Mouse (Mus musculus): ENCODE data around the gene Tmem98. TPM values are rescaled to one million over a fixed set of nuclear protein-coding genes. Genes with fewer than 3 reads are reported as not detected.

Tmem98 gene
- polyA plus RNA-seq, 1 experiment, result 34.0 TPM

- Histone ChIP-seq H3K27ac (ENCODE audit: insufficient read depth, low read length) (no peak overlapping the region), H3K4me3 (replicated peaks; ENCODE audit: insufficient read depth, low read depth, low read length) (no peak overlapping the region), H3K4me1 (ENCODE audit: control insufficient read depth, insufficient read depth, low read length) (no peaks in the 10 kb centered on the region), H3K27me3 (ENCODE audit: control insufficient read depth, insufficient read depth, low read length) (no peaks in the 10 kb centered on the region)
- 54% methylated on average over 7 of the region's 7 CpGs for WGBS
- TF ChIP-seq POLR2A (IDR thresholded peaks at IDR 0.05; ENCODE audit: borderline replicate concordance, insufficient read depth, low read length) (no peak), CTCF (IDR thresholded peaks at IDR 0.05; ENCODE audit: borderline replicate concordance, insufficient read depth, low read depth, low read length) (no peak)
- DNase-seq, result peak in 1 of 2 experiments; percentile 32
Measured at GRCm38 (mm10) chr11:80845486-80845885, 35.5 kb downstream of the Tmem98 start.

- no peak overlapping the region for H3K4me3 ChIP-seq (replicated peaks; ENCODE audit: insufficient read depth, low read depth, low read length)
- TF ChIP-seq POLR2A (IDR thresholded peaks at IDR 0.05; ENCODE audit: borderline replicate concordance, insufficient read depth, low read length), result no peak
- no peak for TF ChIP-seq CTCF (IDR thresholded peaks at IDR 0.05; ENCODE audit: borderline replicate concordance, insufficient read depth, low read depth, low read length)
- H3K27me3 ChIP-seq (ENCODE audit: control insufficient read depth, insufficient read depth, low read length), result no peaks in the 10 kb centered on the region
- H3K4me1 ChIP-seq (ENCODE audit: control insufficient read depth, insufficient read depth, low read length), result no peaks in the 10 kb centered on the region
- H3K27ac ChIP-seq (ENCODE audit: insufficient read depth, low read length), result no peak overlapping the region
- WGBS, result 66% methylated on average over 3 of the region's 3 CpGs
- DNase-seq, result no peak
Measured at GRCm38 (mm10) chr11:80846115-80846514, 36.1 kb downstream of the Tmem98 start.

- no peaks in the 10 kb centered on the region; the same call in 1 of the 2 replicates for H3K27me3 ChIP-seq (ENCODE audit: control insufficient read depth, insufficient read depth, low read length)
- no peak overlapping the region for H3K27ac ChIP-seq (ENCODE audit: insufficient read depth, low read length)
- TF ChIP-seq CTCF (IDR thresholded peaks at IDR 0.05; ENCODE audit: borderline replicate concordance, insufficient read depth, low read depth, low read length) (no peak), POLR2A (IDR thresholded peaks at IDR 0.05; ENCODE audit: borderline replicate concordance, insufficient read depth, low read length) (no peak)
- 62% methylated on average over 5 of the region's 5 CpGs for WGBS
- H3K4me1 ChIP-seq (ENCODE audit: control insufficient read depth, insufficient read depth, low read length), result no peaks in the 10 kb centered on the region
- DNase-seq, result no peak
- H3K4me3 ChIP-seq (replicated peaks; ENCODE audit: insufficient read depth, low read depth, low read length), result no peak overlapping the region
Measured at GRCm38 (mm10) chr11:80848131-80848530, 38.2 kb downstream of the Tmem98 start.

GRCm38 (mm10) chr11:80851859-80852258 lies 41.9 kb downstream of the Tmem98 start:
- Histone ChIP-seq H3K4me3 (replicated peaks; ENCODE audit: insufficient read depth, low read depth, low read length) (no peak overlapping the region), H3K27me3 (ENCODE audit: control insufficient read depth, insufficient read depth, low read length) (no peaks in the 10 kb centered on the region; the same call in 1 of the 2 replicates), H3K27ac (ENCODE audit: insufficient read depth, low read length) (no peak overlapping the region), H3K4me1 (ENCODE audit: control insufficient read depth, insufficient read depth, low read length) (no peaks in the 10 kb centered on the region)
- 51% methylated on average over 5 of the region's 5 CpGs for WGBS
- peak; percentile 27; the same call in 1 of the 2 replicates for TF ChIP-seq CTCF (IDR thresholded peaks at IDR 0.05; ENCODE audit: borderline replicate concordance, insufficient read depth, low read depth, low read length)
- no peak for TF ChIP-seq POLR2A (IDR thresholded peaks at IDR 0.05; ENCODE audit: borderline replicate concordance, insufficient read depth, low read length)
- no peak for DNase-seq

GRCm38 (mm10) chr11:80853014-80853413 lies 43.0 kb downstream of the Tmem98 start:
- Histone ChIP-seq H3K4me3 (replicated peaks; ENCODE audit: insufficient read depth, low read depth, low read length) (no peak overlapping the region), H3K4me1 (ENCODE audit: control insufficient read depth, insufficient read depth, low read length) (no peaks in the 10 kb centered on the region), H3K27me3 (ENCODE audit: control insufficient read depth, insufficient read depth, low read length) (no peaks in the 10 kb centered on the region; the same call in 1 of the 2 replicates), H3K27ac (ENCODE audit: insufficient read depth, low read length) (no peak overlapping the region)
- no peak for DNase-seq
- TF ChIP-seq POLR2A (IDR thresholded peaks at IDR 0.05; ENCODE audit: borderline replicate concordance, insufficient read depth, low read length), result no peak
- no peak for TF ChIP-seq CTCF (IDR thresholded peaks at IDR 0.05; ENCODE audit: borderline replicate concordance, insufficient read depth, low read depth, low read length)
- 53% methylated on average over 3 of the region's 3 CpGs for WGBS

- TF ChIP-seq POLR2A (IDR thresholded peaks at IDR 0.05; ENCODE audit: borderline replicate concordance, insufficient read depth, low read length) (no peak), CTCF (IDR thresholded peaks at IDR 0.05; ENCODE audit: borderline replicate concordance, insufficient read depth, low read depth, low read length) (no peak)
- 90% methylated on average over 11 of the region's 11 CpGs for WGBS
- Histone ChIP-seq H3K4me1 (ENCODE audit: control insufficient read depth, insufficient read depth, low read length) (no peaks in the 10 kb centered on the region), H3K4me3 (replicated peaks; ENCODE audit: insufficient read depth, low read depth, low read length) (no peak overlapping the region), H3K27ac (ENCODE audit: insufficient read depth, low read length) (no peak overlapping the region), H3K27me3 (ENCODE audit: control insufficient read depth, insufficient read depth, low read length) (no peaks in the 10 kb centered on the region; the same call in 1 of the 2 replicates)
- DNase-seq, result no peak
Measured at GRCm38 (mm10) chr11:80854430-80854829, 44.5 kb downstream of the Tmem98 start.

GRCm38 (mm10) chr11:80854908-80855307 lies 44.9 kb downstream of the Tmem98 start:
- Histone ChIP-seq H3K27me3 (ENCODE audit: control insufficient read depth, insufficient read depth, low read length) (no peaks in the 10 kb centered on the region; the same call in 1 of the 2 replicates), H3K4me1 (ENCODE audit: control insufficient read depth, insufficient read depth, low read length) (no peaks in the 10 kb centered on the region), H3K27ac (ENCODE audit: insufficient read depth, low read length) (no peak overlapping the region), H3K4me3 (replicated peaks; ENCODE audit: insufficient read depth, low read depth, low read length) (no peak overlapping the region)
- TF ChIP-seq POLR2A (IDR thresholded peaks at IDR 0.05; ENCODE audit: borderline replicate concordance, insufficient read depth, low read length) (no peak), CTCF (IDR thresholded peaks at IDR 0.05; ENCODE audit: borderline replicate concordance, insufficient read depth, low read depth, low read length) (no peak)
- DNase-seq, result no peak
- WGBS, result 74% methylated on average over 7 of the region's 7 CpGs

- 97% methylated on average over 2 of the region's 2 CpGs for WGBS
- no peak for DNase-seq
- Histone ChIP-seq H3K27ac (ENCODE audit: insufficient read depth, low read length) (no peak overlapping the region), H3K4me1 (ENCODE audit: control insufficient read depth, insufficient read depth, low read length) (no peaks in the 10 kb centered on the region), H3K4me3 (replicated peaks; ENCODE audit: insufficient read depth, low read depth, low read length) (no peak overlapping the region), H3K27me3 (ENCODE audit: control insufficient read depth, insufficient read depth, low read length) (no peaks in the 10 kb centered on the region; the same call in 1 of the 2 replicates)
- TF ChIP-seq POLR2A (IDR thresholded peaks at IDR 0.05; ENCODE audit: borderline replicate concordance, insufficient read depth, low read length), result no peak
- no peak for TF ChIP-seq CTCF (IDR thresholded peaks at IDR 0.05; ENCODE audit: borderline replicate concordance, insufficient read depth, low read depth, low read length)
Measured at GRCm38 (mm10) chr11:80856827-80857226, 46.9 kb downstream of the Tmem98 start.

Data from cerebellum, adult 2 months (tissue).